Mouse (Mus musculus): Measurements from ENCODE around the gene Srebf2.
A peak's percentile ranks its signal among the peaks of the same experiment; 100 is the strongest.

GRCm38 (mm10) chr15:82251579-82251978 lies 104.6 kb downstream of the Srebf2 start:
- TF ChIP-seq CTCF (IDR thresholded peaks at IDR 0.05; ENCODE audit: borderline replicate concordance, insufficient read depth, low read depth, low read length) (peak; percentile 13; the same call in 1 of the 2 replicates), POLR2A (IDR thresholded peaks at IDR 0.05; ENCODE audit: borderline replicate concordance, insufficient read depth, low read length) (no peak)
